Mouse (Mus musculus): ENCODE data around the gene Tipin.

- no peak for TF ChIP-seq POLR2AphosphoS2 (IDR thresholded peaks at IDR 0.05; ENCODE audit: insufficient read length, low read depth)
- TF ChIP-seq POLR2A (IDR thresholded peaks at IDR 0.05; ENCODE audit: insufficient read length, low read depth): no peak
- TF ChIP-seq MYOD1 (IDR thresholded peaks at IDR 0.05; ENCODE audit: control insufficient read depth in 1 of 3, insufficient read length in 2 of 3, low read depth in 2 of 3): no peak
Observed at GRCm38 (mm10) chr9:64273757-64274156, 7.6 kb upstream of the Tipin start.
